Mouse (Mus musculus): ENCODE measurements around the gene Srxn1. TPM values are rescaled to one million over a fixed set of nuclear protein-coding genes. Genes with fewer than 3 reads are reported as not detected.

The Srxn1 gene
- polyA plus RNA-seq, 1 experiment from 2014 or later: 28.4 TPM

DNA sequence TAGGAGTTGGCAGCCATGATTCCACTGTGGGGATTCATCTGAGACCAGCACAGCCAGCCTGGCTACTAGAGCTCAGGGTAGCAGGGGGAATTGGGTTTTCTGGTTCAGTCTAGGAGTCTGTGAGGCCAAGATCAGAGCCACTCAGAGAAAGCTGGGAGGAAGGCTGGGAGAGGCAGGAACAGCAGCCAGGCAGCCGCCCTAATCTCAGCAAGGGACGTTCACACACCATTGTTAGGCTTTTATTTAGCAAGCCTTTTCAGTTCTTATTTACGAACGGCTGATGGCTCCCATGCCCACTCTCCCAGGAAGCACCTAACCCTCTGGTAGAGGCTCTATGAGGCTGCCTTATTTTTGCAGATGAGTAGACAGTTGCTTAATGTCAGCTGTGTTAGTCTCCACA is 44.6 kb downstream of the Srxn1 start:
- TF ChIP-seq CTCF (IDR thresholded peaks at IDR 0.05; ENCODE audit: low read depth) (no peak), EP300 (optimal IDR thresholded peaks at IDR 0.05) (no peak)
- H3K27ac ChIP-seq (replicated peaks): no peak overlapping the region

DNA sequence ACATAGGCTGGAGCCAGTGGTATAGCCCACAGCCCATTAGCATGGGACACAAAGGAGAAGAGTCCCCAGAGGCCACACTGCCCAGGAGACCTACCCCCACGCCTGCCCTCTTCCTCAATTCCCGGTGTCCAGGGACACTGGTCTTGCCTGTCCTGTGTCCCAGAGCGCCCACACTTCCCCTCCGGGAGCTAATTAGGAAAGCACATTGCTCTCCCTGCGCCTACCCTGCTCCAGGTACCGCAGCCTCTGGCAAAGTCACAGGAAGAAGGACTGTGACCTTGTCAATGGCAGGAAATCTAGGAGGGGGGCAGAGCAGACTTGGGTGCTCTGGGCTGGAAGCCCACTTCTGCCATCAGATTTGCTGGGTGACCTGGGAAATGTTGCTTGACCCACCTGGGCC is 45.1 kb downstream of the Srxn1 start:
- DNase-seq (ENCODE audit: low spot score): no peak
- H3K27me3 ChIP-seq (ENCODE audit: control insufficient read depth, insufficient read depth, low read length): no peaks in the 10 kb centered on the region
- WGBS: 67% methylated on average over 6 of the region's 6 CpGs
- no peaks in the 10 kb centered on the region for H3K4me1 ChIP-seq (replicated peaks; ENCODE audit: control insufficient read depth, insufficient read depth)
- H3K4me2 ChIP-seq (replicated peaks; ENCODE audit: low read depth): no peak overlapping the region
- no peaks in the 10 kb centered on the region for H3K36me3 ChIP-seq (ENCODE audit: control insufficient read depth, insufficient read depth, low read length)
- H3K27ac ChIP-seq (replicated peaks): no peak overlapping the region
- no peaks in the 10 kb centered on the region for H3K9me3 ChIP-seq (ENCODE audit: control insufficient read depth, low read length)
- no peak overlapping the region for H3K9ac ChIP-seq (ENCODE audit: low read length)
- no peak for TF ChIP-seq CTCF (IDR thresholded peaks at IDR 0.05; ENCODE audit: low read depth)
- no peak for TF ChIP-seq EP300 (optimal IDR thresholded peaks at IDR 0.05)
- no peak for ATAC-seq (ENCODE audit: low FRiP score, low TSS enrichment)
- no peak overlapping the region for H3K4me3 ChIP-seq (ENCODE audit: low read depth, low read length)

More for the DNA sequence above, 44.6 kb downstream of the Srxn1 start:
- H3K36me3 ChIP-seq (ENCODE audit: control insufficient read depth, insufficient read depth, low read length): no peaks in the 10 kb centered on the region
- H3K4me3 ChIP-seq (ENCODE audit: low read depth, low read length): no peak overlapping the region
- DNase-seq (ENCODE audit: low spot score): no peak
- H3K27me3 ChIP-seq (ENCODE audit: control insufficient read depth, insufficient read depth, low read length): no peaks in the 10 kb centered on the region
- H3K9me3 ChIP-seq (ENCODE audit: control insufficient read depth, low read length): no peaks in the 10 kb centered on the region
- no peak for ATAC-seq (ENCODE audit: low FRiP score, low TSS enrichment)
- no peak overlapping the region for H3K9ac ChIP-seq (ENCODE audit: low read length)
- H3K4me1 ChIP-seq (replicated peaks; ENCODE audit: control insufficient read depth, insufficient read depth): no peaks in the 10 kb centered on the region
- 42% methylated on average over 4 of the region's 4 CpGs for WGBS
- no peak overlapping the region for H3K4me2 ChIP-seq (replicated peaks; ENCODE audit: low read depth)

DNA sequence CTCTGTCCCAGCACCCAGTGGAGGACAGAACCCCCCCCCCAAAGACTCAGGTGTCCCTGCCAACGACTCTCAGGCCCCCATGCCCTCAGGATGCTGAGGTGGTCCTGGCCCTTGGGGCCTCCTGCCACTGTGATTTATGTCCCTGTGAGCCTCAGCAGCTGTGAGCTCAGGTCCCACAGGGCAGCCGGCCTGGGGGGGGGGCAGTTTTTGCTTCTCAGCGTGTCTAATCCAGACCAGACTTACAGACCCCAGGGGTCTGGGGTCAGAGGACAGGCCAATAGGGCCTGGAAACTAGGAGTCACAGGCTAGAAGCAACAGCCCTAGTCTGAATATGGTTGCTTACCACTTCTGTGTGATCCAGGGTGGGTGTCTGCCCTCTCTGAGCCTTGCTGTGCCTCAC is 48.0 kb downstream of the Srxn1 start:
- 30% methylated on average over 3 of the region's 3 CpGs for WGBS
- Histone ChIP-seq H3K27ac (replicated peaks) (no peak overlapping the region), H3K9me3 (ENCODE audit: control insufficient read depth, low read length) (no peaks in the 10 kb centered on the region), H3K27me3 (ENCODE audit: control insufficient read depth, insufficient read depth, low read length) (no peaks in the 10 kb centered on the region), H3K36me3 (ENCODE audit: control insufficient read depth, insufficient read depth, low read length) (no peaks in the 10 kb centered on the region), H3K4me2 (replicated peaks; ENCODE audit: low read depth) (no peak overlapping the region), H3K4me1 (replicated peaks; ENCODE audit: control insufficient read depth, insufficient read depth) (no peaks in the 10 kb centered on the region), H3K9ac (ENCODE audit: low read length) (no peak overlapping the region), H3K4me3 (ENCODE audit: low read depth, low read length) (no peak overlapping the region)
- ATAC-seq (ENCODE audit: low FRiP score, low TSS enrichment): no peak
- TF ChIP-seq EP300 (optimal IDR thresholded peaks at IDR 0.05) (no peak), CTCF (IDR thresholded peaks at IDR 0.05; ENCODE audit: low read depth) (no peak)
- DNase-seq (ENCODE audit: low spot score): no peak

DNA sequence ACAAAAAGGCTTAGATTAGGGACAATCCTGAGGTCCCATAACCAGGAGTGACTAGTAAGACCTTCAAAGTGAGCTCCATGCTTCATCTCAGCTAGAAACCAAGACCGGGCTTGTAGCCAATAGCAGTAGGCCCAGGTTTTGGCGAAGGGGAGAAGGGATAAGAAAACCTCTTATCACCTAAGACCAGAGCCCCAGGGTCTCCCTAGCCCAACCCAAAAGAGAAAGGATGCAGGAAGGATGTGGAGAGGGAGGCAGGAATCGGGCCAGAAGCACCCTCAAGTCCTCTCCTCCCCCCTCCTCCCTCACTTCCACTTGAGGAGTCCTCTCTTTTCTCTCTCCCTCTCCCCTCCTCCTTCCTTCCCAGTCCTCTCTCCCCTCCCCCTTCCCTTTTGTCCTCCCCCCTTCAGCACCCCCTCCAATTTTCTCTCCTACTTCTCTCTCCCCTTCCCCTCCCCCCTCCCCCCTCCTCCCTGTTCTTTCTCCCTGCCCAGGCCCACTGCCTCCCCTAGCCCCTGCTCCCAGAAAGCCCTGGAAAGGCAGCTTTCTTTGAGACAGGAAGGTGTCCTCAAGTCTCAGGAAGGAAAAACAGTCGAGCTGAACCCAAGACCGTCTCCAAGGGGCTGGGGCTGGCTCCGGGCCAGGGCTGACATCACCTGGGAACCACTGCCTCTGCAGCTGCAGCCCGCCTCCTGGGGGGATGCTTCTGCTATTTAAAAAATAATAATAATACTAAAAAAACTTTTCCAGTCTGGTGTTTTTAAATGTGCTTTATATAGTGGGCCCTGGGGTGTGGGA is 50.3 kb downstream of the Srxn1 start:
- H3K4me2 ChIP-seq (replicated peaks; ENCODE audit: low read depth): no peak overlapping the region
- no peaks in the 10 kb centered on the region for H3K36me3 ChIP-seq (ENCODE audit: control insufficient read depth, insufficient read depth, low read length)
- DNase-seq (ENCODE audit: low spot score) (no peak), ATAC-seq (ENCODE audit: low FRiP score, low TSS enrichment) (no peak)
- H3K27ac ChIP-seq (replicated peaks): no peak overlapping the region
- no peak for TF ChIP-seq EP300 (optimal IDR thresholded peaks at IDR 0.05)
- TF ChIP-seq CTCF (IDR thresholded peaks at IDR 0.05; ENCODE audit: low read depth): no peak
- no peaks in the 10 kb centered on the region for H3K9me3 ChIP-seq (ENCODE audit: control insufficient read depth, low read length)
- 51% methylated on average over 7 of the region's 7 CpGs for WGBS
- H3K27me3 ChIP-seq (ENCODE audit: control insufficient read depth, insufficient read depth, low read length): no peaks in the 10 kb centered on the region
- no peak overlapping the region for H3K9ac ChIP-seq (ENCODE audit: low read length)
- no peak overlapping the region for H3K4me3 ChIP-seq (ENCODE audit: low read depth, low read length)
- no peaks in the 10 kb centered on the region for H3K4me1 ChIP-seq (replicated peaks; ENCODE audit: control insufficient read depth, insufficient read depth)

DNA sequence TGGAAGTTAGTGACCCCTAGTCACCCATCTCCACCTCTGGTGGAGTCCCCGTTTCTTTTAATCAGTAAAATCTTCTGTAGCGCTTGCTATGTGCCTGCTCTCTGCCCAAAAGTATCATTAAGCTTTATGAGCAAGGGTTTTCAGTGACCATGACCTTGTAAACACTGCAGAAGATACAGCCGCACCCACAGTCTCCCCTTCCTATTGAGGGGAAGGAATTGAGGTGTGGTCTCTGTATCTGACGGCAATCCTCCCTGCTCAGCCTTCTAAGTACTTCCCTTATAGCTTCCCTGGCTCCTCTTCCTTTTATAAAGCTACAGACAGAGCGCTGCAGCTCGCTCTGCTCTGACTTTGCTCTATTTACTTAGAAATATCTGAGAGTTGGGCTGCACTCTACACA is 51.2 kb downstream of the Srxn1 start:
- Histone ChIP-seq H3K9ac (ENCODE audit: low read length) (no peak overlapping the region), H3K4me1 (replicated peaks; ENCODE audit: control insufficient read depth, insufficient read depth) (no peaks in the 10 kb centered on the region), H3K4me2 (replicated peaks; ENCODE audit: low read depth) (no peak overlapping the region), H3K4me3 (ENCODE audit: low read depth, low read length) (no peak overlapping the region), H3K9me3 (ENCODE audit: control insufficient read depth, low read length) (no peaks in the 10 kb centered on the region), H3K27ac (replicated peaks) (no peak overlapping the region), H3K36me3 (ENCODE audit: control insufficient read depth, insufficient read depth, low read length) (no peaks in the 10 kb centered on the region), H3K27me3 (ENCODE audit: control insufficient read depth, insufficient read depth, low read length) (no peaks in the 10 kb centered on the region)
- no peak for ATAC-seq (ENCODE audit: low FRiP score, low TSS enrichment)
- no peak for DNase-seq (ENCODE audit: low spot score)
- WGBS: 65% methylated on average over 6 of the region's 6 CpGs
- no peak for TF ChIP-seq EP300 (optimal IDR thresholded peaks at IDR 0.05)
- TF ChIP-seq CTCF (IDR thresholded peaks at IDR 0.05; ENCODE audit: low read depth): no peak

DNA sequence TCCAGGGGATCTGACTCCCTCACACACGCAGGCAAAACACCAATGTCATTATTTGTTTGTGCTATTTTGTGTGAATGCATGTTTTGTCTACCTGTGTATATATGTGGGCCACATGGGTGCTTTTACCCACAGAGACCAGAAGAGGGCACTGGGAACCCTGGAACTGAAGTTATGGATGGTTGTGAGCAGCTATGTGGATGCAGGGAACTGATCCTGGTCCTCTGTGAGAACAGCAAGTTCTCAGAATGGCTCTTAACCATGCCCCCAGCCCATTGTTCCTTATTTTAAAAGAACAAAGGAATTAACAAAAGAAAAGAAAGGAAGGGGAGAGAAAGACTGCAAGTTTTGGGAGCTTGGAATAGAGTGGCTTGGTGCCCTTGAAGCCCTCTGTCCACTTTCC is 54.2 kb downstream of the Srxn1 start:
- no peak overlapping the region for H3K27ac ChIP-seq (replicated peaks)
- no peak for DNase-seq (ENCODE audit: low spot score)
- H3K9ac ChIP-seq (ENCODE audit: low read length): no peak overlapping the region
- no peaks in the 10 kb centered on the region for H3K4me1 ChIP-seq (replicated peaks; ENCODE audit: control insufficient read depth, insufficient read depth)
- ATAC-seq (ENCODE audit: low FRiP score, low TSS enrichment): no peak
- H3K36me3 ChIP-seq (ENCODE audit: control insufficient read depth, insufficient read depth, low read length): no peaks in the 10 kb centered on the region
- H3K9me3 ChIP-seq (ENCODE audit: control insufficient read depth, low read length): no peaks in the 10 kb centered on the region
- WGBS: 93% methylated on average over 1 of the region's 1 CpGs
- H3K4me2 ChIP-seq (replicated peaks; ENCODE audit: low read depth): no peak overlapping the region
- TF ChIP-seq EP300 (optimal IDR thresholded peaks at IDR 0.05): no peak
- TF ChIP-seq CTCF (IDR thresholded peaks at IDR 0.05; ENCODE audit: low read depth): no peak
- no peak overlapping the region for H3K4me3 ChIP-seq (ENCODE audit: low read depth, low read length)
- no peaks in the 10 kb centered on the region for H3K27me3 ChIP-seq (ENCODE audit: control insufficient read depth, insufficient read depth, low read length)

Other genes starting within 250 kb of the Srxn1 start
- gene Angpt4, start 194.3 kb upstream of the Srxn1 start, polyA plus RNA-seq (2015; fragmentation: Nextera tagmentation; extraction: Ambion mirVana): 0.42 and 0.45 TPM in 2 replicates
- gene Fam110a, start 125.3 kb upstream of the Srxn1 start, polyA plus RNA-seq (2015; fragmentation: Nextera tagmentation; extraction: Ambion mirVana): 29.9 and 33.7 TPM in 2 replicates
- gene Slc52a3, start 109.0 kb upstream of the Srxn1 start, polyA plus RNA-seq (2015; fragmentation: Nextera tagmentation; extraction: Ambion mirVana): 22.2 and 24.9 TPM in 2 replicates
- gene Scrt2, start 24.0 kb upstream of the Srxn1 start, polyA plus RNA-seq (2015; fragmentation: Nextera tagmentation; extraction: Ambion mirVana): not detected in 2 replicates
- gene Tcf15, start 38.0 kb downstream of the Srxn1 start, polyA plus RNA-seq (2015; fragmentation: Nextera tagmentation; extraction: Ambion mirVana): 2.5 and 3.1 TPM in 2 replicates
- 54.1 and 60.7 TPM in 2 replicates for gene Csnk2a1, start 121.3 kb downstream of the Srxn1 start, polyA plus RNA-seq (2015; fragmentation: Nextera tagmentation; extraction: Ambion mirVana)
- gene Tbc1d20, start 188.3 kb downstream of the Srxn1 start, polyA plus RNA-seq (2015; fragmentation: Nextera tagmentation; extraction: Ambion mirVana): 22.6 and 24.8 TPM in 2 replicates
- gene Rbck1, start 227.1 kb downstream of the Srxn1 start, polyA plus RNA-seq (2015; fragmentation: Nextera tagmentation; extraction: Ambion mirVana): 49.8 and 53.6 TPM in 2 replicates
- 2.9 and 3.9 TPM in 2 replicates for gene Trib3, start 238.5 kb downstream of the Srxn1 start, polyA plus RNA-seq (2015; fragmentation: Nextera tagmentation; extraction: Ambion mirVana)